Mouse (Mus musculus) C2C12 (cell line): Measurements from ENCODE around the gene Cul7.

Experiments
- CEBPB ChIP-seq: IDR thresholded peaks from one replicate; pipeline ENCODE4 v1.6.1; 2011; ENCODE audit warnings: low read depth, mild to moderate bottlenecking, control low read depth, moderate library complexity
- CTCF ChIP-seq: IDR thresholded peaks from one replicate; pipeline ENCODE4 v1.5.1; 2011; ENCODE audit not compliant: control insufficient read depth, insufficient read depth, insufficient read length
- MAX ChIP-seq: IDR thresholded peaks from one replicate; pipeline ENCODE4 v1.6.1; 2011; ENCODE audit warnings: mild to moderate bottlenecking, control low read depth
- USF1 ChIP-seq: IDR thresholded peaks from one replicate; pipeline ENCODE4 v1.6.1; 2011; ENCODE audit warnings: low read depth, mild to moderate bottlenecking, control low read depth, moderate library complexity

DNA sequence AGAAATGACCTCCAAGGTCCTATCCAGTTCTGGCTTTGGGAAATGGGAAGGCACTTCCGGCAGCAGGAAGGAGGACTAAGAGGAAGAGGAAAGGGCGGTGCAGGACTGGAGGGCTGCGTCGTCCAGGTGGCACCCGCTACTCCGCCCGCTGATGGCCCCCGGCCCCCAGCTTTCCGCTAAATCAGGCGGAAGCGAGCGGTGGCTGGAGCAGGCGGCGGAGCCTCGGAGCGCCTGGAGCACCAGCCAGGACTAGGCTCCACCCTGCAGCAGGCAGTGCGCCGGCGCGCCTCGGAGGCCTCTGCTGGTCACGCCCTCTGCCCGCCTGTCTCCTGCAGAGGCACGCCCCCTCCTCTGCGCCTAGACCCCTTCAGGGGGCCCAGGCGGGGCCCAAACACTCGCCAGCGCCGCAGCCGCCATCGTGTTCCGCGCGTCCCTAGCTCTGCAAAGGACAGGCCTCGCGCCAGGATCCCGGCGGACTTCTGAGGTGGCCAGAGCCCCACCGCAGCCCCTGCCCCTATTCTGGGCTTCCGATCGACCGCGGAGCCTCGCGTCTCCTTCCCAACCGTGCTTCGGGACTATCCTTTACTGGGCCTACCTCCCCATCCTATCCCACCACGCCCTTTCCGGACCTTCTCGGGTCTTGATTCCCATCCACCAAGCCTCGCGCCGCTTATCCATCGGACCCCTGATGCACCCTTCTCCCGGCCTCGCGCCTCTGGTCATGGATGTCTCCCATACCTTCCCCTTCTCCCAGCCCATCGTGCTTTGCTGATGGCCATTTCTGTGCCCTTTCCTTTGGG is at the start of gene Cul7:
- no peak for TF ChIP-seq MAX
- no peak for TF ChIP-seq CTCF
- TF ChIP-seq USF1, result no peak
- no peak for TF ChIP-seq CEBPB
